Mouse (Mus musculus) MEL (cell line): Measurements from ENCODE around the gene Prkcz.

ENCODE experiments used
- CHD1 ChIP-seq: IDR thresholded peaks from 2 replicates; pipeline ENCODE4 v1.6.1; 2012; ENCODE audit warnings: low read depth, mild to moderate bottlenecking, inconsistent platforms, low read length, improper control_type of control experiment
- CTCF ChIP-seq, 3 experiments: IDR thresholded peaks in 2 of 3; conservative IDR thresholded peaks in 1 of 3; 2 replicates each; pipeline ENCODE4 v1.5.1; 2011 to 2012; ENCODE audit warnings: low read length in 3 of 3, low read depth in 2 of 3, mild to moderate bottlenecking in 2 of 3, improper control_type of control experiment in 1 of 3, inconsistent platforms in 1 of 3, mixed read lengths in 1 of 3, moderate library complexity in 1 of 3; ENCODE audit not compliant: control insufficient read depth in 1 of 3, insufficient read depth in 1 of 3, poor library complexity in 1 of 3, severe bottlenecking in 1 of 3
- HCFC1 ChIP-seq: IDR thresholded peaks from 2 replicates; pipeline ENCODE4 v1.6.1; 2012; ENCODE audit warnings: low read depth, mild to moderate bottlenecking, inconsistent platforms, low read length, improper control_type of control experiment, moderate library complexity
- POLR2A ChIP-seq, 2 experiments: IDR thresholded peaks; 2 replicates each; pipeline ENCODE4 v1.6.1; 2011 to 2012; ENCODE audit warnings: low read length in 2 of 2, mild to moderate bottlenecking in 2 of 2, control low read depth in 1 of 2, improper control_type of control experiment in 1 of 2, low read depth in 1 of 2, moderate library complexity in 1 of 2; ENCODE audit not compliant: control insufficient read depth in 1 of 2, insufficient read depth in 1 of 2, poor library complexity in 1 of 2

DNA sequence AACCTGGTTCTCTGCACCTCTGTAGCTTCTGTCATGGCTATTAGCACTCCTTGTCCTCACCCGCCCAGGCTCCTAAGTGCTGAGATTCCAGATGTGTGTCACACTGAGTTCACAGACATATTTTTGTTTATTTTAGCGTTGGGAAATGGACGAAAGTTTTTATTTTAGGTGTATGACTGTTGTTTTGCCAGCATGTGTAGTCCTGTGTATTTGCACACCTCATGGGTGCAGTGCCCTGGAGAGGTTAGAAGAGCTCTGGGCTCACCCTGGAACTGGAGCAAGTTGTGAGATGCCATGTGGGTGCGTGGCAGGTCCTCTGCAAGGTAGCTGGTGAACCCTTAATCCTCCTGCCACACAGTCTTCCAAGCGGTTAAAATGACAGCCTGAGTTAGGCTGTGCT lies 1.3 kb upstream of the Prkcz start:
- TF ChIP-seq CHD1 (no peak), CTCF (IDR thresholded peaks at IDR 0.05 in 2 of 3, conservative IDR thresholded peaks at IDR 0.05 in 1 of 3; ENCODE audit: control insufficient read depth in 1 of 3, insufficient read depth in 1 of 3, low read depth in 2 of 3, low read length in 3 of 3, poor library complexity in 1 of 3, severe bottlenecking in 1 of 3) (no peak), POLR2A (IDR thresholded peaks at IDR 0.05; ENCODE audit: control insufficient read depth in 1 of 2, insufficient read depth in 1 of 2, low read depth in 1 of 2, low read length in 2 of 2, poor library complexity in 1 of 2) (no peak), HCFC1 (no peak)
